Mouse (Mus musculus): ENCODE data around the gene Cpt2. TPM values are rescaled to one million over a fixed set of nuclear protein-coding genes. Genes with fewer than 3 reads are reported as not detected.

The Cpt2 gene
- total and polyA plus RNA-seq, 3 experiments = 10.8 to 14.1 (median 13.5) TPM

GRCm38 (mm10) chr4:107889731-107890432 lies 33.5 kb downstream of the Cpt2 start, which contains the start of gene 0610037L13Rik:
TSS of gene 0610037L13Rik (plus strand) at chr4:107889813.
- peak within 1 kb of the TSS; percentile 97 for H3K9ac ChIP-seq (ENCODE audit: insufficient read depth, low read depth)
- TF ChIP-seq IRF4 (IDR thresholded peaks at IDR 0.05; ENCODE audit: low read depth, low read length) (0 out of 2 replicates have a peak, but pooled peaks have one; percentile 5), RAD21 (IDR thresholded peaks at IDR 0.05; ENCODE audit: low read depth, low read length) (no peak), SIN3A (IDR thresholded peaks at IDR 0.05; ENCODE audit: low read length) (peak; percentile 93), ETS1 (conservative IDR thresholded peaks at IDR 0.05; ENCODE audit: low read depth, low read length) (no peak), POLR2AphosphoS2 (IDR thresholded peaks at IDR 0.05; ENCODE audit: low read depth, low read length) (peak; percentile 76), MAZ (IDR thresholded peaks at IDR 0.05; ENCODE audit: low read depth, low read length) (peak; percentile 72; the same call in 1 of the 2 replicates), TBP (conservative IDR thresholded peaks at IDR 0.05; ENCODE audit: low read depth, low read length) (peak; percentile 93), CHD2 (IDR thresholded peaks at IDR 0.05; ENCODE audit: low read length) (0 out of 2 replicates have a peak, but pooled peaks have one; percentile 38), ZMIZ1 (IDR thresholded peaks at IDR 0.05; ENCODE audit: low read depth, low read length) (peak; percentile 59; the same call in 1 of the 2 replicates), ZC3H11A (IDR thresholded peaks at IDR 0.05; ENCODE audit: low read depth, low read length) (no peak), PAX5 (IDR thresholded peaks at IDR 0.05; ENCODE audit: low read length) (no peak), MXI1 (IDR thresholded peaks at IDR 0.05; ENCODE audit: low read depth, low read length) (peak; percentile 83), USF2 (conservative IDR thresholded peaks at IDR 0.05; ENCODE audit: low read depth, low read length) (no peak), CTCF (conservative IDR thresholded peaks at IDR 0.05 in 1 of 2, IDR thresholded peaks at IDR 0.05 in 1 of 2; ENCODE audit: low read depth in 2 of 2, low read length in 2 of 2) (no peak), EP300 (IDR thresholded peaks at IDR 0.05; ENCODE audit: low read length) (no peak), POLR2A (IDR thresholded peaks at IDR 0.05; ENCODE audit: low read depth, low read length) (peak; percentile 90), UBTF (IDR thresholded peaks at IDR 0.05; ENCODE audit: low read depth, low read length) (0 out of 2 replicates have a peak, but pooled peaks have one; percentile 57), MEF2A (IDR thresholded peaks at IDR 0.05; ENCODE audit: borderline replicate concordance, low read depth, low read length) (no peak), ZNF384 (IDR thresholded peaks at IDR 0.05; ENCODE audit: low read depth, low read length) (no peak), E2F4 (IDR thresholded peaks at IDR 0.05; ENCODE audit: insufficient replicate concordance, low read depth, low read length) (no peak), KAT2A (IDR thresholded peaks at IDR 0.05; ENCODE audit: insufficient replicate concordance, low read length) (peak; percentile 63; the same call in 1 of the 2 replicates), MAFK (IDR thresholded peaks at IDR 0.05; ENCODE audit: insufficient replicate concordance, low read length) (no peak), CHD1 (IDR thresholded peaks at IDR 0.05; ENCODE audit: low read depth, low read length) (no peak), NELFE (IDR thresholded peaks at IDR 0.05; ENCODE audit: low read depth, low read length) (peak; percentile 86), HCFC1 (IDR thresholded peaks at IDR 0.05; ENCODE audit: low read depth, low read length) (peak; percentile 77), MAX (IDR thresholded peaks at IDR 0.05; ENCODE audit: low read length) (no peak; the same call in 1 of the 2 replicates), ELF1 (IDR thresholded peaks at IDR 0.05; ENCODE audit: low read depth, low read length) (peak; percentile 85), BHLHE40 (IDR thresholded peaks at IDR 0.05; ENCODE audit: low read depth, low read length) (no peak), TCF12 (IDR thresholded peaks at IDR 0.05; ENCODE audit: low read depth, low read length) (peak; percentile 83), GABPA (IDR thresholded peaks at IDR 0.05; ENCODE audit: insufficient replicate concordance, low read depth, low read length) (no peak), RCOR1 (conservative IDR thresholded peaks at IDR 0.05; ENCODE audit: low read depth, low read length) (0 out of 2 replicates have a peak, but pooled peaks have one; percentile 19), JUND (conservative IDR thresholded peaks at IDR 0.05; ENCODE audit: low read depth, low read length) (0 out of 2 replicates have a peak, but pooled peaks have one; percentile 11), USF1 (IDR thresholded peaks at IDR 0.05; ENCODE audit: low read depth, low read length) (no peak), SMC3 (IDR thresholded peaks at IDR 0.05; ENCODE audit: low read depth, low read length) (no peak), JUN (IDR thresholded peaks at IDR 0.05; ENCODE audit: insufficient read depth, low read depth, low read length) (no peak), MYC (IDR thresholded peaks at IDR 0.05; ENCODE audit: low read depth, low read length) (peak; percentile 71), NRF1 (IDR thresholded peaks at IDR 0.05; ENCODE audit: low read depth, low read length) (peak; percentile 86), ZKSCAN1 (IDR thresholded peaks at IDR 0.05; ENCODE audit: borderline replicate concordance, low read depth, low read length) (no peak)
- DNase-seq (ENCODE audit: extremely low read depth) = peak; percentile 99
- peaks cover 3 to 19% of the 10 kb centered on the region in 2 experiments; a peak in 3 of 4 replicates for H3K4me1 ChIP-seq (ENCODE audit: control insufficient read depth in 1 of 2, insufficient read depth in 2 of 2)
- H3K9me3 ChIP-seq (replicated peaks; ENCODE audit: low read length) = no peaks in the 10 kb centered on the region
- peaks cover 3% of the 10 kb centered on the region; the same call in 1 of the 2 replicates for H3K79me2 ChIP-seq (replicated peaks; ENCODE audit: control insufficient read depth, extremely low read depth, insufficient read depth, poor library complexity, severe bottlenecking)
- peak within 1 kb of the TSS; percentile 56 to 86 (median 78) for H3K4me3 ChIP-seq (replicated peaks in 1 of 3; ENCODE audit: low read depth in 2 of 3, low read length in 2 of 3, poor library complexity in 1 of 3)
- in situ Hi-C loops (cut with MboI; ENCODE audit: low pct_ligation_motif_present, low pct_unique_long_range_greater_than_20kb, low sequenced_read_pairs) = no loop called here
- H3K4me2 ChIP-seq (ENCODE audit: insufficient read depth, low read depth, poor library complexity, severe bottlenecking) = peak within 1 kb of the TSS; percentile 85
- H3K36me3 ChIP-seq (replicated peaks in 1 of 2; ENCODE audit: control insufficient read depth in 1 of 2, insufficient read depth in 1 of 2, low read length in 1 of 2) = peaks cover 25 to 73% of the 10 kb centered on the region in 2 experiments
- H3K27ac ChIP-seq (ENCODE audit: insufficient read depth, low read depth) = peak within 1 kb of the TSS; percentile 77
- no peaks in the 10 kb centered on the region for H3K27me3 ChIP-seq (replicated peaks)
- dilution Hi-C loops (cut with MboI; ENCODE audit: extremely low pct_ligation_motif_present, extremely low pct_unique_long_range_greater_than_20kb, low sequenced_read_pairs) = no loop called here

All from CH12.LX (cell line).